Mouse (Mus musculus): Measurements from ENCODE around the gene Stx16. TPM values are rescaled to one million over a fixed set of nuclear protein-coding genes. Genes with fewer than 3 reads are reported as not detected.

Gene Stx16
- total and polyA plus RNA-seq, 3 experiments = 32.2 to 49.4 (median 44.1) TPM

DNA sequence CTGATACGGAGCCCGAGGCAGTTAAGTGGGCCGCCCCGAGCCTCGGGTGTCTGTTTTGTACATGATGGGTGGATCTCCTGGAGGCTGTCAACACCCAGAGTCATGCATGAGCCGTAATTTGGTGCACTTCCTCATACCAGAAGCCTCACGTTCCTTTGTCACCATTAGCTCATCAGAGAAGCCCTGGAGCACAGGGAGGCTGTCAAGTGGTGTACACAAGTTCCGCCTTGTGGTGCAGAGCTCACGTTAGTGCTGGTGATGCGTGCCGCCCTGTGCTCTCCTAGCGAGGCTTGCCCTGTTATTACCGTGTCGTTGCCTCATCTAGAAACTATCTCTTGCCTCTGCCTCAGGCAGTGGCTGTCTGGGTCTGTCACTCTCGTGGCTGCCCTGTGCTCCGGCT is 40.8 kb downstream of the Stx16 start:
- H3K4me1 ChIP-seq (ENCODE audit: insufficient read depth, low read depth, low read length) = peaks cover 15% of the 10 kb centered on the region
- peaks cover 100% of the 10 kb centered on the region for H3K36me3 ChIP-seq (replicated peaks)
- H3K27me3 ChIP-seq (ENCODE audit: insufficient read depth, low read length) = no peaks in the 10 kb centered on the region
- ATAC-seq (ENCODE audit: extremely low read depth, insufficient number of reproducible peaks, low FRiP score, poor library complexity, severe bottlenecking) (no peak), DNase-seq (ENCODE audit: low spot score) (no peak)
- no peak overlapping the region for H3K4me3 ChIP-seq (ENCODE audit: low read depth, low read length)
- no peaks in the 10 kb centered on the region for H3K9me3 ChIP-seq (replicated peaks)
- TF ChIP-seq GATA2 (IDR thresholded peaks at IDR 0.05; ENCODE audit: borderline replicate concordance, low read depth, low read length) = no peak
- no peak for TF ChIP-seq TAL1 (conservative IDR thresholded peaks at IDR 0.05; ENCODE audit: low read depth, low read length)
- TF ChIP-seq POLR2AphosphoS5 (IDR thresholded peaks at IDR 0.05; ENCODE audit: insufficient replicate concordance, low read depth, low read length) = no peak
- no peak for TF ChIP-seq CTCF (IDR thresholded peaks at IDR 0.05; ENCODE audit: low read depth, low read length)
- no peak for TF ChIP-seq GATA1 (IDR thresholded peaks at IDR 0.05; ENCODE audit: borderline replicate concordance, low read length)

DNA sequence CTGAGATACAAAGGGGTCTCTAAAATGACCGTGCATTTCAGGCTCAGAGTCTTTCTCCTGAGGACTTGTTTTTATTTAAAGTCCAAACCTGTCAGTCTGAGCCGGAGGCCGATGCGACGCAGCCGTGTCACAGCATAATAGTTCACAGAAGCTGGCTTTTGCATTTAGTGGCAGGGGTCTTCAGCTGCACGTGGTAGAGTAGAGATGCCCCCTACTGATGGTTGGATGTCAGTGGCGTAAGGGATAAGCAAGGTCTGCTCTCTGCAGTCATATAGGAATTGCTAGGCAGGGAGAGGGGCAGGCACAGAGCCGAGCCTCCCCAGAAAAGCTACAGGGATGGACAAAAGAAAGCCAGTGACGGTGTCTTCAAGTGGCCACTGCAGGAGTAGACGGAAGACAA is 42.0 kb downstream of the Stx16 start:
- ATAC-seq (ENCODE audit: extremely low read depth, insufficient number of reproducible peaks, low FRiP score, poor library complexity, severe bottlenecking) (no peak), DNase-seq (ENCODE audit: low spot score) (no peak)
- Histone ChIP-seq H3K9me3 (replicated peaks) (no peaks in the 10 kb centered on the region), H3K4me3 (ENCODE audit: low read depth, low read length) (no peak overlapping the region), H3K27me3 (ENCODE audit: insufficient read depth, low read length) (no peaks in the 10 kb centered on the region), H3K36me3 (replicated peaks) (peaks cover 100% of the 10 kb centered on the region), H3K4me1 (ENCODE audit: insufficient read depth, low read depth, low read length) (peaks cover 5% of the 10 kb centered on the region)
- TF ChIP-seq CTCF (IDR thresholded peaks at IDR 0.05; ENCODE audit: low read depth, low read length) = no peak
- no peak for TF ChIP-seq TAL1 (conservative IDR thresholded peaks at IDR 0.05; ENCODE audit: low read depth, low read length)
- TF ChIP-seq GATA2 (IDR thresholded peaks at IDR 0.05; ENCODE audit: borderline replicate concordance, low read depth, low read length) = no peak
- TF ChIP-seq POLR2AphosphoS5 (IDR thresholded peaks at IDR 0.05; ENCODE audit: insufficient replicate concordance, low read depth, low read length) = no peak

GRCm38 (mm10) chr2:174119259-174119658 is 43.2 kb downstream of the Stx16 start:
- TF ChIP-seq TAL1 (conservative IDR thresholded peaks at IDR 0.05; ENCODE audit: low read depth, low read length) (no peak), GATA1 (IDR thresholded peaks at IDR 0.05; ENCODE audit: borderline replicate concordance, low read length) (no peak), CTCF (IDR thresholded peaks at IDR 0.05; ENCODE audit: low read depth, low read length) (no peak), POLR2AphosphoS5 (IDR thresholded peaks at IDR 0.05; ENCODE audit: insufficient replicate concordance, low read depth, low read length) (no peak), GATA2 (IDR thresholded peaks at IDR 0.05; ENCODE audit: borderline replicate concordance, low read depth, low read length) (no peak)
- H3K36me3 ChIP-seq (replicated peaks) = peaks cover 100% of the 10 kb centered on the region
- DNase-seq (ENCODE audit: low spot score) = no peak

DNA sequence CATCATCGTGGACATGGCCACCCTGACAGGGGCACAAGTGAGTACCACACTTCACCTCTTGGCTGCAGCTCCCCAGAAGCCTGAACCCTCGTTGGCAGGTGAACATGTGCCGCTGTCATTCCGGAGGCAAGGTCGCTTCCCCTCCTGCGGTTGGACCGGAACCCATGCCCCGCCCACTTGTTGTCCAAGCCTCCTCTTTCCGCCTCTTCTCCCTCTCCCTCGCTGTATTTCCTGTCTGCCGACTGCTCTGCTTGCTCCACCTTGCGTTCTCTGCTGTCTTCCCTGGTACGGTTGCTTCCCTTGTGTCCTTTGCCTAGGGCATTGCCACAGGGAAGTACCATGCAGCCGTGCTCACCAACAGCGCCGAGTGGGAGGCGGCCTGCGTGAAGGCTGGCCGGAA is 44.5 kb downstream of the Stx16 start:
- no peak for ATAC-seq (ENCODE audit: extremely low read depth, insufficient number of reproducible peaks, low FRiP score, poor library complexity, severe bottlenecking)
- Histone ChIP-seq H3K36me3 (replicated peaks) (peaks cover 91% of the 10 kb centered on the region), H3K4me3 (ENCODE audit: low read depth, low read length) (no peak overlapping the region)

More at GRCm38 (mm10) chr2:174119259-174119658, 43.2 kb downstream of the Stx16 start:
- H3K4me1 ChIP-seq (ENCODE audit: insufficient read depth, low read depth, low read length) = peaks cover 5% of the 10 kb centered on the region
- H3K4me3 ChIP-seq (ENCODE audit: low read depth, low read length) = no peak overlapping the region
- no peaks in the 10 kb centered on the region for H3K9me3 ChIP-seq (replicated peaks)
- no peak for ATAC-seq (ENCODE audit: extremely low read depth, insufficient number of reproducible peaks, low FRiP score, poor library complexity, severe bottlenecking)
- H3K27me3 ChIP-seq (ENCODE audit: insufficient read depth, low read length) = no peaks in the 10 kb centered on the region

DNA sequence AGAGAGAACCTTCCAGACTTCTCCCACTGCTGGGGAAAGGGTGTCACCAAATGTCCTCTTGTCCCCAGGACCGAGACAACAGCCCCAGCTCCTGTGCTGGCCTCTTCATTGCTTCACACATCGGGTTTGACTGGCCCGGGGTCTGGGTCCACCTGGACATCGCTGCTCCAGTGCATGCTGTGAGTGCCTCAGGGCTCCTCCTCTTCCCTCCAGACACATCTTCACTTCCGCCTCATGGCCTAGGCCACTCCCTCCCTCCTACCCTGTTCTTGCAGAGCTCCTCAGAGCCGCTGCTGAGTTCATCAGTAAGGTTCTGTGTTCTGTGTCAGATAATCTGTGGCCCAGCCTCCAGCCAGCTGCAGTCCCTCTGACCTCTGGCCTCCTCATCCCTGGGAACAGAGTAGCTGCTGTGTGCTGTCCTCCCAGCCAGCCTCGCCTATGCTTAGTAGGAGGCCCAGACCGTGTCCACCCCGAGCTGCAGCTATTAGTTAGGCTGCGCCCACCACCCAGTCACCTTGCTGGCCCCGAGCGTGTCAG is 45.4 kb downstream of the Stx16 start:
- Histone ChIP-seq H3K4me1 (ENCODE audit: insufficient read depth, low read depth, low read length) (peaks cover 5% of the 10 kb centered on the region), H3K36me3 (replicated peaks) (peaks cover 83% of the 10 kb centered on the region), H3K27me3 (ENCODE audit: insufficient read depth, low read length) (peaks cover 3% of the 10 kb centered on the region; the same call in 1 of the 2 replicates), H3K4me3 (ENCODE audit: low read depth, low read length) (no peak overlapping the region), H3K9me3 (replicated peaks) (0 out of 2 replicates have a peak, but pooled peaks cover 3% of the 10 kb centered on the region)
- TF ChIP-seq CTCF (IDR thresholded peaks at IDR 0.05; ENCODE audit: low read depth, low read length) = no peak
- no peak for TF ChIP-seq GATA1 (IDR thresholded peaks at IDR 0.05; ENCODE audit: borderline replicate concordance, low read length)
- TF ChIP-seq GATA2 (IDR thresholded peaks at IDR 0.05; ENCODE audit: borderline replicate concordance, low read depth, low read length) = no peak
- no peak for TF ChIP-seq TAL1 (conservative IDR thresholded peaks at IDR 0.05; ENCODE audit: low read depth, low read length)
- no peak for TF ChIP-seq POLR2AphosphoS5 (IDR thresholded peaks at IDR 0.05; ENCODE audit: insufficient replicate concordance, low read depth, low read length)
- ATAC-seq (ENCODE audit: extremely low read depth, insufficient number of reproducible peaks, low FRiP score, poor library complexity, severe bottlenecking) (no peak), DNase-seq (ENCODE audit: low spot score) (no peak)

More for the DNA sequence above, 44.5 kb downstream of the Stx16 start:
- no peak for DNase-seq (ENCODE audit: low spot score)
- no peaks in the 10 kb centered on the region for H3K27me3 ChIP-seq (ENCODE audit: insufficient read depth, low read length)
- peaks cover 5% of the 10 kb centered on the region for H3K4me1 ChIP-seq (ENCODE audit: insufficient read depth, low read depth, low read length)
- TF ChIP-seq POLR2AphosphoS5 (IDR thresholded peaks at IDR 0.05; ENCODE audit: insufficient replicate concordance, low read depth, low read length) (no peak), TAL1 (conservative IDR thresholded peaks at IDR 0.05; ENCODE audit: low read depth, low read length) (no peak), CTCF (IDR thresholded peaks at IDR 0.05; ENCODE audit: low read depth, low read length) (no peak)
- 0 out of 2 replicates have a peak, but pooled peaks cover 3% of the 10 kb centered on the region for H3K9me3 ChIP-seq (replicated peaks)

DNA sequence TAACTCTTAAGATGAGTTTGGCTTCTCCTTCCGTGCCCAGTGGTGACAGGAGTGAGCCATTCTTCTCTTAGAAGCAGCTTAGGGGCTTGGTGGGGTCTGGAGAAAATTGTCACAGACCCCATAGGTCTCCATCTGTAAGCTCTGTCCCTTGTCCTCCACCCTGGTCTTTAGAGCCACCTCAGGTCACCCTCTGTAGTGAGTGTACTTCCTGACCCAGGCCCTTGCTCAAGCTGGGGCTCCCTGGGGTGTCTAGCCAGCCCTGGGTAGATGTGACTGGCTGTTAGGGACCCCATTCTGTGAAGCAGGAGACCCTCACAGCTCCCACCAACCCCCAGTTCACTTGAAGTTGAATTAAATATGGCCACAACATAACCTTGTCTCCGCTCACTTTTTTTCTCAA is 46.2 kb downstream of the Stx16 start:
- peaks cover 74% of the 10 kb centered on the region for H3K36me3 ChIP-seq (replicated peaks)

More for the DNA sequence above, 46.2 kb downstream of the Stx16 start:
- 0 out of 2 replicates have a peak, but pooled peaks cover 3% of the 10 kb centered on the region for H3K9me3 ChIP-seq (replicated peaks)
- ATAC-seq (ENCODE audit: extremely low read depth, insufficient number of reproducible peaks, low FRiP score, poor library complexity, severe bottlenecking) (no peak), DNase-seq (ENCODE audit: low spot score) (no peak)
- TF ChIP-seq GATA2 (IDR thresholded peaks at IDR 0.05; ENCODE audit: borderline replicate concordance, low read depth, low read length) (no peak), GATA1 (IDR thresholded peaks at IDR 0.05; ENCODE audit: borderline replicate concordance, low read length) (no peak), TAL1 (conservative IDR thresholded peaks at IDR 0.05; ENCODE audit: low read depth, low read length) (no peak), CTCF (IDR thresholded peaks at IDR 0.05; ENCODE audit: low read depth, low read length) (no peak), POLR2AphosphoS5 (IDR thresholded peaks at IDR 0.05; ENCODE audit: insufficient replicate concordance, low read depth, low read length) (no peak)
- H3K4me1 ChIP-seq (ENCODE audit: insufficient read depth, low read depth, low read length) = no peaks in the 10 kb centered on the region
- H3K27me3 ChIP-seq (ENCODE audit: insufficient read depth, low read length) = peaks cover 6% of the 10 kb centered on the region; the same call in 1 of the 2 replicates
- H3K4me3 ChIP-seq (ENCODE audit: low read depth, low read length) = no peak overlapping the region

Data from G1E (cell line).